Mouse (Mus musculus): ENCODE measurements around the gene Naxe.

Gene Naxe

DNA sequence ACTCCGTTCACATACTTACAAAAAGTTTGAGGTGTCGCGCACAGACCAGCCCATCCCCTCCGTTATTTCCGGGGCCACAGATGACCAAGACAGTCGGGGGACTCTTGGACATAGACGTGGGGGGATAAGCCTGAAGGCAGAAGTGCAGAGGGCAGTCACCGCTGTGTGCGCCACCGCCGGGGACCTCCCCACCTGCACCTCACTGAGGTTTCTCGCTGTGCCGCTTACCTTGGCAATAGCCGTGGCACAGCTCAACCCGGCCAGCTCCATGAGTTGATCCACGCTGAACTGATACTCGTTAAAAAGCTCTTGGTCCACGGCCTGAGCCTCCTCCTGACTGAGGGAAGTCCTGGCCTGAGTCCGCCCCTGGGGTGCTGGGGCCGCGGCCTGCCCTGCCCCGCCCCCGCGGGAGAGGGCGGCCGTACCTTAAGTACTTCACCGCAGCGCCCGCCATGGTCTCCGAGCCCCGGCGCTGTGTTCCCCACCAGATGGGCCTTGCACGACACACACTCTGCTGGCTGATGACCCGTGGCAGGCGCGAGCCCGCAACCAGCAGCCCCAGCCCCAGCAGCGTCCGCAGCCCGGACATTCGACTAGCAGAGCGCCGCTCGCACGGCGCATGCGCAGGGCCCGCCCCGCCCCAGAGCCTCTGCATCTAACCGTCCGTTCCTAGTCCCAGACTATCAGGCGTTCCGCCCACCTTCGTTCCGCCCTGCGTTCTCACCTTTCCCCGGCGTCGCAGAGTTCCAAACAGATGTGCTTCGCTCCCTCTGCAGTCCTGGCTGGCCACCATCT lies at the start of gene Naxe:
TSS of gene Naxe (minus strand) at position 594 of the 795 bp plus-strand sequence.
- peak; percentile 83 to 86 for DNase-seq (ENCODE audit: low spot score in 2 of 2)

DNA sequence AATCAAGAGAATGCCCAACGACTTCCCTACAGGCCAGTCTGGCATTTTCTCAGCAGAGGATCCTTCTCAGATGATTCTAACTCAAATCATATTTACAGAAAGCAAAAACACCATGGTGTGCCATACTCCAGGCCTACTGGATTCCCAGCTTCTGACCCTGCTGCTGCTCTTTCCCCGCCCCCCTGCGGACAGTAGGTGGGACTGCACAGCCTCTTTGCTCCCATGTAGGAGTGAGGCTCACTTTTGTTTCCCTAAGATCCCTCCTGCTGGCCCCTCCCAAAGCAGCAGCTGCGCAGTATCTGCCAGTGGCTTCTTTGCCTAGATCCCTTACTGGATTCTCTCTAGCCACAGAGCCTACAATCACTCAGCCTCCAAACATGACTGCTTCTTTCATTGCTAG lies 47.8 kb upstream of the Naxe start:
- no peak for DNase-seq (ENCODE audit: low spot score in 2 of 2)

GRCm38 (mm10) chr3:88102611-88103010 lies 44.3 kb upstream of the Naxe start:
- no peak for DNase-seq (ENCODE audit: low spot score in 2 of 2)

- no peak for DNase-seq (ENCODE audit: low spot score in 2 of 2)
Observed at GRCm38 (mm10) chr3:88102196-88102595, 43.9 kb upstream of the Naxe start.

DNA sequence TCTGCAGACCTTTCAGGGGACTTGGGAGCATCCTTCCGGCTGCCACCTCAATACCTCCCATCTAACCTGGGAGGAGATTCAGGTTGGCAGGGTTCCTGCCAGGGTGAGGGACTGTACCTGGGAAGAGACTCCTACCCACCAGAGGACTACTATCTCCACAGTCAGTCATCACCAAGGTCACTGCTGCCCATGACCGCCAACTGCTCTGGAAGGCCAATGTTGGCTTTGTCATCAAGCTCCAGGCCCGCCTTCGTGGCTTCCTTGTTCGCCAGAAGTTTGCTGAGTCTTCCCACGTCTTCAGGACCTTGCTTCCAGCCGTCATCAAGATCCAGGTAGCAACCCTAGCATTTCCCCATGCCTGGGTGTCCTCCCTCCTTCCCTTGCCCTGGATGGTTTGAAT lies 43.4 kb upstream of the Naxe start:
- no peak for DNase-seq (ENCODE audit: low spot score in 2 of 2)

- no peak for DNase-seq (ENCODE audit: low spot score in 2 of 2)
Observed at GRCm38 (mm10) chr3:88100251-88100650, 42.0 kb upstream of the Naxe start.

- no peak for DNase-seq (ENCODE audit: low spot score in 2 of 2)
Observed at GRCm38 (mm10) chr3:88097666-88098065, 39.4 kb upstream of the Naxe start.

GRCm38 (mm10) chr3:88094126-88094525 lies 35.8 kb upstream of the Naxe start:
- no peak for DNase-seq (ENCODE audit: low spot score in 2 of 2)

- DNase-seq (ENCODE audit: low spot score in 2 of 2), result no peak
Observed at GRCm38 (mm10) chr3:88090616-88091015, 32.3 kb upstream of the Naxe start.

DNA sequence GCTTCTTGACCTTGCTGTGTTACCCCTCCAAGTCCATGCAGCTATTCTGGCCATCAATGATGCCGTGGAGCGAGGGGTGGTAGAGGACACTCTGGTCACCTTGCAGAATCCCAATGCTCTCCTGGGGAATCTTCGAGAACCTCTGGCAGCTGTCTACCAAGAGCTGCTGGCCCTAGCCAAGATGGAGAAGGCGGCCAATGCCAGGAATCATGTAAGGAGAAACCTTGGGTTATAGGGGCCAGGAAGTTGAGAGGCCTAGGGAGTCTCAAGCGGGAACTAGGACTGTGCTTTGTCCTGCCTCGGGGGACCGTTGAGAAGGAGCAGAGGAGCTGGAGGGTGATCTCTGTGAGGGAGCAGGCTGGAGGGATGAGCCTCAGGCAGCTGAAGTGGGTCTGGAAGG lies 31.8 kb upstream of the Naxe start:
- DNase-seq (ENCODE audit: low spot score in 2 of 2), result no peak

DNA sequence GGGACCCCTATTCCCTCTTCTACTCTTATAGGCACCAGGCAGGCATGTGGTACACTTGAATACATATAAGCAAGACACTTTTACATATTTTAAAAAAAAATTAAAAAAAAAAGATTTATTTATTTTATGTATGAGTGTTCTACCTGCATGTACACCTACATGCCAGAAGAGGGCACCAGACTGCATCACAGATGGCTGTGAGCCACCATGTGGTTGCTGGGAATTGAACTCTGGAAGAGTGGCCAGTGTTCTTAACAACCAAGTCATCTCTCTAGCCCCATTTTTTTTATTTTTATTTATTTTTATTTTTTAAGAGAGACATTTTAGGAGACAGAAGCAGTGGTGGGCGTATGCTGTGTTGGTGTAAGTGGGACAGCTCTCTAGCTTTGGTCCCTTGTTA lies 29.4 kb upstream of the Naxe start:
- DNase-seq (ENCODE audit: low spot score in 2 of 2), result no peak

DNA sequence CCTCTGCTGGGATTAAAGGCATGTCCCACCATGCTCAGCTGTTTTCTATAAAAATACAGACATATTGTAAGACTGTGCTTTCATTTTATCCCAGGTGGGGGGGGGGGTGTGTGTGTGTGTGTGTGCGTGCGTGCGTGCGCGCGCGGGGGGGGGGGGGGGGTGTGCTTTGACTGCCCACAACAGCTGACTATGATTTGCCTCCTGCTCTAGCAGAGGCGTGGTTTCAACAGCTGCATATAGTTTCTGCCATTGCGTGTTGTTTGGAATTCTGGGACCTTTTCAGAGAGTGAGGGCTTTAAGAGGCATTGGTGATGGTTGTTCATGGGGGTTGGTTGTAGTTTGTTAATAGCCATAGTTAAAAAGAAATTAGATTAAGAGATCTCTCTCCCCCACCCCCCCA lies 27.2 kb upstream of the Naxe start:
- DNase-seq (ENCODE audit: low spot score in 2 of 2), result no peak

- DNase-seq (ENCODE audit: low spot score in 2 of 2), result no peak
Observed at GRCm38 (mm10) chr3:88084001-88084400, 25.7 kb upstream of the Naxe start.

DNA sequence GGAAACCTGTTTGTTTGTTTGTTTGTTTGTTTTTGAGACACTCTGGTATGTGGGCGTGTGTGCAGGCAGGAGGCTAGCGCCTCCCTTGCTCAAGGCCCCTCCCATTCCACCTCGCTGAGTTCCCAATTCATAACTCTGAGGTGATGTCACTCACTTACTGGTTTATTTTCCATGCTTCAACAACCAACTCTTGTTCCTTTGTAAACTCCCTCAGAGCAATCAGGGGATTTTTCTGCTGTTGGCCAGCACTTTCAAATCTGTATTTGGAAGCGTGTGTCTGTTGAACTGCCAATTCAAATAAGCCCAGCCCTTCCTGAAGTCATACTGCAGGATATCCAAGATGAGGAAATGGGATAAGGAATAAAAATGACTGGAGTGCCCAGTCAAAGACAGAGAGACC lies 24.4 kb upstream of the Naxe start:
- DNase-seq (ENCODE audit: low spot score in 2 of 2), result no peak

GRCm38 (mm10) chr3:88082224-88082618 lies 23.9 kb upstream of the Naxe start:
- DNase-seq (ENCODE audit: low spot score in 2 of 2), result no peak

DNA sequence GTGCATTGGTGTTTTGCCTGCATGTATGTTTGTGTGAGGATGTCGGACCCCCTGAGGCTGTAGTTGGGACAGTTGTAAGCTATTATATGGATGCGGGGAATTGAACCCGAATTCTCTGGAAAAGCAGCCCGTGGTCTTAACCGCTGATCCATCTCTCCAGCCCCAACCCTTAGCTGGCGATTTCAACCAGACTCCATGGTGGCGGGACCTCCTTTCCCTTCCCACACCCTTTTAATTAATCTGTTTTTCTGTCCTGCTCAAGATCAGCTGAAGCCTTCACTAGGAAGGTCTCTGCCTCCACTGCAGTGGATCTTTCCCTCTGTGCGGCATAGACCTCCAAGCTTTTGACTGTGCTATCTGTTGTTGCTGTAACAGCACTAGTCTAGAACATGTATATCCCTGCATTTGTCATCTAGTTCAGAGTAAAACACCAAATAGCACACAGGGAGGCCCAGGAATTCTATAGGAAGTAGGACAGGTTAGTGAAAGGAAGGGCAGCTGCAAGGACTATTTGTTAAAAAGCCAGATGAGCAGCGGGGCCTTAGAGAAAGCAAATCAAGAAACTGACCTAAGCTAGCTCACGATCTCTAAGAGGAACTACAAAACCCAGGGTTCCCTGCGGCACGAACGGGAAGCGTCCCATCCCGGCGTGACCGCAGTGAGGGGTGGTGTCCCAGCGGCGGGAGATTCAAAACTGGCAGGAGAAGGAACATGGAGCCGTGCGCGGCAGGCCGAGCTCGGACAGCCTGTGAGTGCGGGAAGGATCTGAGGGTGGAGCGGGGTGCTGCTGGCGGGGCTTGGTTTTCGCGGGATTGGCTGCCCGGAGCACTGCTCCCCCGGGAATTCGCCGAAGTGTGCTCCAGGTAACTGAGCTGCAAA lies 23.3 kb upstream of the Naxe start, which contains the start of gene Iqgap3:
TSS of gene Iqgap3 (plus strand) at position 627 of the 879 bp plus-strand sequence.
- peak; percentile 79 to 88 for DNase-seq (ENCODE audit: low spot score in 2 of 2)

DNA sequence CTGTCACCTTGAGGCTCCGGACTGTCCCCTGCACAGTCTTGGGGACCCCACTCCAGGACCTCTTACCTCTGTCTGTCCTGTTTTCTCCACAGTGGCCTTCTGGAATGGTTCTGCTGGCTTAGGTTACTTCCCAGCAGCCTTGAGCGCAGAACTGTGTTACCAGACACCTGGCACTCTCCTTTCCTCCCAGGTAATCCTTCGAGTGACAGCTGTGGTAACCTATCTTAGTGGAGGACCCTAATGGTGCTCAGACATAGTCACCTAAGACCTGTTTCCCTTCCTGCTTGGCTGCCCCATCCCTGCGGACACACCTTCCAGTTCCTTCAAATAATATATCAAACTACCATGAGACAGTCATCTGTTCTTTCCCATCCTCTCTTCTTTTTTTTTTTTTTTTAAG lies 19.9 kb upstream of the Naxe start, which contains the start of gene Ttc24:
TSS of gene Ttc24 (minus strand) at position 101 of the 400 bp plus-strand sequence.
- no peak for DNase-seq (ENCODE audit: low spot score in 2 of 2)

DNA sequence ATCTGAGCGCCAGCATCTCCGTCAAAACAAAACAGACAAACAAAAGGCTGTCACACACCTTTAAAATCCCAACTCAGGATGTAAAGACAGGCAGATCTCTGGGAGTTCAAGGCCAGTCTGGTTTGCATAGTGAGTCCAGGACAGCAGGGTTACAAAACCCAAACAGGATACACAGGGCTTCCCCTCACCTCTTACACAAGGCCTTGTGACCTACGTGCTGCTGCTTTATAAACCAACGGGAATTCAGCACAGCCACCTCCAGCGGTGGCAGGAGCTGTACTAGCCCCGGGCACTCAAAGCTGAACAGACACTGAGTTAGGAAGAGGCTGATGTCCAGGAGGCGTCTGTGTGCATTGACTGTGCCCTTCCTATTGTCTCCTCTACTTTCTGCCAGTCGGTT lies 19.1 kb upstream of the Naxe start:
- DNase-seq (ENCODE audit: low spot score in 2 of 2), result no peak

DNA sequence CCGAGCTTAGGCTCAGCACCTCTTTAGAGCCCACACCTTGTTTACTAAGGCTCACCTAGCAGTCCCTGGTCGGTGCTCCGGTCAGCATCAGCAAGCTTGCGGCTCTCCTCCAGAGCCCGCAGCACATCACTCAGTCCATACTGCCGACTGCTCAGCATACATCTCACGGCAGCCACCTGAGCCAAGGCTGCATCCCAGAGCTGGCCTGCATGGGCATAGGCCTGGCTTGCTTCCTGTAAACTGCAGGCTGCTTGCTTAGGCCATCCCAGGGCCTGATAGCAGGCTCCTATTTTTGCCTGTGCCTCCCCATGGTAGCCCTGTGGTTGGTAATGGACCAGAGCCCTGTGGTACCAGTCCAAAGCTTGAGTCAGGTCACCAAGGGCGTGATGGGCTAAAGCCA lies 16.5 kb upstream of the Naxe start:
- DNase-seq (ENCODE audit: low spot score in 2 of 2), result no peak

DNA sequence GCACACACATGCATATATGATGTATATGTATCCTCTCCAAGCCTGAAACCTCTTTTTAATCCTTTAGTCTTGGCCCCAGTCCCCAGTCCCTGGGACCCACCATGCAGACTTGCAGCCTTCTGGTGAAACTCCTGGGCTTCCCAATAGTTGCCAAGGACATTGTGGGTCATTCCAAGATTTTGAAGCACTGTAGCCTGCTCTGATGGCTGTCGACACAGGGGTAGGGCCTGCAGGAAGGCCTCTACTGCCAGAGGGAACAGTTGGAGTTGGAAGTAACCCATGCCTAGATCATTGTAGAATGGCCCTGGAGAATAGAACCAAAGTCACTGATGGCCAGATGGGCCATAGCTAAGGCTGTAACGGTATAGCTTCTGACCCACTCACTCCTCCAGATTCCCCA lies 16.1 kb upstream of the Naxe start:
- no peak for DNase-seq (ENCODE audit: low spot score in 2 of 2)

DNA sequence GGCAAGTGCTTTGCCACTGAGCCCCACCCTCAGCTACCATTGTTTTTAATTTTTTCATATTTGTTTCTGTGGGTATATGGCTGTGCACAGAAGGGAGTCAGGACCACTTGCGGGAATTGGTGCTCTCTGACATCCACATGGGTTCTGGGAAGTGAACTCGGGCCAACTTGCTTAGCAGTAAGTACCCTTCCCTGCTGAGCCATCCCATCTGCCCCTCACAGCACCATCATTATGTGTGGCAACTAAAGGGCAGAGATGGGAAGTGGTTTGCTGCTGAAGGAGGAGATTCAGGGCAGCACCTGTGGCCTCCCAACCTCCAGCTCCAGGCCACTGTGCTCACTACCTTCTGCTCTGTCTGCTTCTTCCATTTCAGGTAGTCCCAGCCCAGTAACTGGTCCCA lies 15.3 kb upstream of the Naxe start:
- DNase-seq (ENCODE audit: low spot score in 2 of 2), result no peak

DNA sequence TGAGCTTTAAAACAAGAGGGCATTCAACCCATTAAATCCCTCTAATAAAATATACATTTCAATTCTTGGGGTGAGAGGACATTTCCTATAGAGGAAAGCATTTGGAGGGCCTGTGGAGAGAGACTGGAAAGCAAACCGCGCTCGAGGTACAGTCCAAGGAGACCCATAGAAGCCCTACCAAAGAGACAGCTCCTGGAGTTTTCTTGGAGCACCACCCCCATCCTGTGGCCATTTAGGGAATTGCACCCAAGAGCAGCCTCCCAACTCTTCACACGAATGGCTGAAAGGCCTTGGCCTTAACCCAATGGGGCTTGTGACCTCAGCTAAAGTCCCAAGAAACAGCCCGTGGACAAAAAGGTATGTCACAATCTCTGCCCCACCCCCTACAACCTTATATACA lies 13.5 kb upstream of the Naxe start:
- DNase-seq (ENCODE audit: low spot score in 2 of 2), result peak; percentile 76 to 86

DNA sequence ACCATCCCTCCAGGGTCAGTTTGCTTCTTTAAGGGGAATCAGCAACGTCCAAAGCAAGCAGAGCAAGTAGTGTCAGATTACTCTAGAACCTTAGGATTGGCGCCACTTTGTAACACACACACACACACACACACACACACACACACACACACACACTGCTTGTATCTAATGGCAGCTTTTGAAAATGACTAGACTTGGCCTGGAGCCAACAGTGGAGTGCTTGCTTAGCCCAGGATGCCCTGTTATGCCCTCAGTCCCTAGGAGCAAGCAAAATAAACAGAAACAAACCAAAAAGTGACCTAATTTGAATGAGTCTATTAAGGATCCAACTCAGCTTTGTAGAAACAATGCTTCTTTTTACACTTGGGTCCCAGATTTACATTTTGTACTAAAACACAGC lies 10.1 kb upstream of the Naxe start:
- no peak for DNase-seq (ENCODE audit: low spot score in 2 of 2)
